Mouse (Mus musculus) heart, adult 2 months (tissue): ENCODE measurements around the gene Gm17349.

Source experiments
- CTCF ChIP-seq: fragments of 200-600 bp; IDR thresholded peaks from 2 replicates; pipeline ENCODE4 v1.8.1; 2022; ENCODE audit warnings: antibody characterized with exemption, mild to moderate bottlenecking, moderate library complexity
- EP300 ChIP-seq: fragments of 200-500 bp; IDR thresholded peaks from 2 replicates; pipeline ENCODE4 v1.6.1; 2011; ENCODE audit warnings: low read depth, low read length, control low read depth; ENCODE audit not compliant: insufficient read depth
- POLR2A ChIP-seq: fragments of 200-500 bp; IDR thresholded peaks from 2 replicates; pipeline ENCODE4 v1.6.1; 2011; ENCODE audit warnings: mild to moderate bottlenecking, low read depth, low read length, control low read depth; ENCODE audit not compliant: insufficient read depth

DNA sequence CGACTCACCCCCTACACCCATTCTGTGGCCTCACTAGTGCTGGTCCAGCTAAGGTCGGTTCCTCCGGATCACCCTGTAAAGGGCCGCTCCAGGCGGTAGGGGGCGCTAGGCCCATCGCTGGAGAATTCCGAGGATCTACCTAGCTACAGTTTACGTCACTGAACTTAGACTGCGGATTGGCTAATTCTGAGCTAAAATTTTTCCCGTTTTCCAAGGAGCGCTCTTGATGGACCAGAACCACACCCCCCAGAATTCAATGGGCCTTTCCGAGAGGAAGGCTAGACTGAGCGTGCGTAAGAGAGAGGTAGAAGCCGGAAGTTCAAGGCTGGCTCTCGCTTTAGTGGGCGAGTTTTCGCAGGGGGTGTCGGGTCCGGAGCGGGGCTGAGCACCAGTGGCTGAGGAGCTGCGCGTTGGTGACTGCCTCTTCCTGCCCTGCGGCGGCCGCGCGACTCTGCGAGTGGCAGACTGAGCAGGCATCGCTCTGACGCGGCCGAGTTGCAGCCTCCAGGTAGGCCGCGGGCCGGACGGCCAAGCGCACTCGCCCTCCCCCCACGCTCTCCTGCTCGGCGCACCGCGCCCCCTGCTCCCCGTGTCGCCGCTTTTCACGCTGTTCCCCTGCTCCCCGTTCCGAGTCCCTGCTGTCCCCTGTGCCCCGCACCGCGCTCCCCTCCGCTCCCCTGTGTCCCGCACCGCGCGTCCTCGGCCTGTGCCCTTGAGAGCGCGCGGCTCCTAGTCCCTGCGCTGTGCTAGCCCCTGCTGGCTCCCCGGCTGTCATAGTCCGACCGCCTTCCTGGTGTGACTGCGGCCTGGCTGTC is 20.3 kb upstream of the Gm17349 start, which contains the start of gene Cox14:
- TF ChIP-seq CTCF: peak; percentile 83
- TF ChIP-seq POLR2A: peak; percentile 91
- TF ChIP-seq EP300: 0 out of 2 replicates have a peak, but pooled peaks have one; percentile 41
